Mouse (Mus musculus): ENCODE data around the gene Flt1.

GRCm38 (mm10) chr5:147718335-147718734, 7.5 kb downstream of the Flt1 start:
- TF ChIP-seq CTCF (IDR thresholded peaks at IDR 0.05; ENCODE audit: borderline replicate concordance, extremely low read depth, insufficient read depth, insufficient read length) (no peak), POLR2A (IDR thresholded peaks at IDR 0.05; ENCODE audit: borderline replicate concordance, extremely low read depth, insufficient read depth, insufficient read length, poor library complexity, severe bottlenecking) (no peak)

Data from brain, embryonic 14.5 days (tissue).